Mouse (Mus musculus): ENCODE results near the gene Os9. TPM values are rescaled to one million over a fixed set of nuclear protein-coding genes. Genes with fewer than 3 reads are reported as not detected.
"Not testable (repeated sequence)": the region's sequence is repeated elsewhere in the genome, so short reads cannot be mapped to it uniquely, and the experiment has no call there.

The Os9 gene
- polyA plus RNA-seq, 1 experiment, result 33.9 TPM

DNA sequence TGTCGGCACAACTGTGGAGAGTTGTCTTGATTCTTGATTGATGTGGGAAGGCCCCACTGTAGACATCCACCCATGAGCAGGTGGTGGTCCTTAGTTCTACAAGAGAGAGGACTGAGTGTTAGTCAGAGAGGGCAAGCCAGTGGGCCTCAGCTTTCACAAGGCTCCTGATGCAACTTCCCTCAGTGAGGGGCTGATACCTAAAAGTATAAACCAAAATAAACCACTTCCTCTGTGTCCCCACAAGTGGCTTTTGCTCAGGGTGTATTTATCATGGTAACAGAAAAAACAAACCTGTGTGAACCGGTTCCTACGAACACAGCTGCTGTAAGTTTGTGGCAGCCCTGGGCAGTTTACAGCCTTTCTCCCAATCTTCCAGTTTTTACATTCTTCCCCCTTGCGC is 15.6 kb upstream of the Os9 start:
- no peak for TF ChIP-seq CTCF (IDR thresholded peaks at IDR 0.05; ENCODE audit: control insufficient read depth, insufficient read depth, insufficient replicate concordance, low read depth, low read length)
- TF ChIP-seq POLR2A (IDR thresholded peaks at IDR 0.05; ENCODE audit: control insufficient read depth, low read depth, low read length), result no peak
- H3K36me3 ChIP-seq (ENCODE audit: control insufficient read depth, insufficient read depth, low read length), result no peaks in the 10 kb centered on the region
- H3K27ac ChIP-seq (ENCODE audit: control insufficient read depth, insufficient read depth, low read depth, low read length), result no peak overlapping the region
- no peaks in the 10 kb centered on the region for H3K27me3 ChIP-seq (ENCODE audit: control insufficient read depth, insufficient read depth, low read length)
- peaks cover 6% of the 10 kb centered on the region for H3K4me1 ChIP-seq (ENCODE audit: control insufficient read depth, insufficient read depth, low read length)
- no peak overlapping the region for H3K4me3 ChIP-seq (ENCODE audit: control insufficient read depth, low read depth, low read length)

DNA sequence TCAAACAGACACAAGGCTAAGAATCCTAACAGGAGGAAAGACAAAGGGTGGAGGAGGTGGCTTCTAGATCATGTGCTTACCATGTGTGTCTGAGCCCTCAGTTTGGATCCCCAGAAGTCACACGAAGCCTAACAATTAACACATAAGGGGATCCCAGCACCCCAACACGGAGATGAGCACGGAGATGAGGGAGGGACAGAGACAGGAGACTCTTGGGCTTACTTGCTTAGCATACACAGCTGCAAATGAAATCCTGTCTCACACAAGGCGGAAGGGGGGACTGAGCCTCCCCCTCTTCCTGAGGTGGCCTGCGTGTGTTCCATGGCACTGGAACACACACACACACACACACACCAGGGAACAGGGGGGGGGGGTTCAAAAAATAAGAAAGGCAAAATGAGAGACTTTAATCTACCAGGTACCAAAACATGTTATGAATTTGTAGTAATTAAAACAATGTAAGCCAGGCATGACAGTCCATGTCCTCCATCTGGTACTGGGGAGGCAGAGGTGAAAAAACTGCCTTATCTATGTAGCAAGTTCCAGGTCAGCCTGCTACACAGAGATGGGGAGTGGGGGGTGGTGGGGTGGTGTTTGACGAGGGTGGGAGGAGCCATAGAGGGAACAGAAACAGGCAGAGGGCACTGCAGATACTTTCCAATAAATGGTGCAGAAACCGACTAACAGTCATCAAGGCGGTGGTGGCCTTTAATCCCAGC is 14.3 kb upstream of the Os9 start:
- Histone ChIP-seq H3K4me3 (ENCODE audit: control insufficient read depth, low read depth, low read length) (no peak overlapping the region), H3K27ac (ENCODE audit: control insufficient read depth, insufficient read depth, low read depth, low read length) (no peak overlapping the region; the same call in 1 of the 2 replicates), H3K4me1 (ENCODE audit: control insufficient read depth, insufficient read depth, low read length) (peaks cover 3% of the 10 kb centered on the region), H3K36me3 (ENCODE audit: control insufficient read depth, insufficient read depth, low read length) (no peaks in the 10 kb centered on the region), H3K27me3 (ENCODE audit: control insufficient read depth, insufficient read depth, low read length) (no peaks in the 10 kb centered on the region)
- TF ChIP-seq POLR2A (IDR thresholded peaks at IDR 0.05; ENCODE audit: control insufficient read depth, low read depth, low read length) (no peak), CTCF (IDR thresholded peaks at IDR 0.05; ENCODE audit: control insufficient read depth, insufficient read depth, insufficient replicate concordance, low read depth, low read length) (no peak)

DNA sequence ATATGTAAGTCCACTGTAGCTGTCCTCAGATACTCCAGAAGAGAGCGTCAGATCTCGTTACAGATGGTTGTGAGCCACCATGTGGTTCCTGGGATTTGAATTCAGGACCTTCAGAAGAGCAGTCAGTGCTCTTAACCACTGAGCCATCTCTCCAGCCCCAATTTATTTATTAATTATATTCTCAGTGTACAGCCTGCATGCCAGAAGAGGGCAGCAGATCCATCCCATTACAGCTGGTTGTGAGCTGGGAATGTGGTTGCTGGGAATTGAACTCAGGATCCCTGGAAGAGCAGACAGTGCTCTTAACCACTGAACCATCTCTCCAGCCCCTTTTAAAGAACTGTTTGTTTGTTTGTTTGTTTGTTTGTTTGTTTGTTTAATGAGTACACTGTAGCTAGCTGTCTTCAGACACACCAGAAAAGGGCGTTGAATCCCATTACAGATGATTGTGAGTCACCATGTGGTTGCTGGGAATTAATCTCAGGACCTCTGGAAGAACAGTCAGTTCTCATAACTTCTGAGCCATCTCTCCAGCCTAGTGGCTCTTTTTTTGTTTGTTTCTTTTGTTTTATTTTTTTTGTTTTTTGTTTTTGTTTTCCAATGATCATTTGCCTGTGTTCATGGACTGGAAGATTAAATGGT is 13.6 kb upstream of the Os9 start:
- H3K27me3 ChIP-seq (ENCODE audit: control insufficient read depth, insufficient read depth, low read length); H3K4me1 ChIP-seq (ENCODE audit: control insufficient read depth, insufficient read depth, low read length); H3K4me3 ChIP-seq (ENCODE audit: control insufficient read depth, low read depth, low read length); H3K27ac ChIP-seq (ENCODE audit: control insufficient read depth, insufficient read depth, low read depth, low read length); H3K36me3 ChIP-seq (ENCODE audit: control insufficient read depth, insufficient read depth, low read length): not testable (repeated sequence)

DNA sequence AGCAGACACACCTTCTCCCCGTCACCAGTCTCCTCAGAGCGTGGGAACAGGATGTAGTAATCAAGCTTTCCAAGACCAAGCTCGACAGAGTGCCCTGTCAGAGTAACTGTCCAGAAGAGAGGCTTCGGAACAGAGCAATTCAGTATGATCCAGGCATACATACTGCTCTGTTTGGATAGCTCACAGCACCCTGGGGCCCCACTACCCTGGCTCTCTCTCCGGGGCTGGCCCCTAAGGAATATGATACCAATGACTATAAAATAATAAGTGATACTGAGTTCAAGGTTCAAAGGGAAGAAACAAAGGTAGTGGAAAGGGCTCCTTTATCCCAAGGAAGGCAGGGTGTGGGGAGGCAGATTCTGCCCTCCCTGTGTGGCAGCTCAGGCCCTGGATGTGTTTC is 11.5 kb upstream of the Os9 start:
- H3K4me3 ChIP-seq (ENCODE audit: control insufficient read depth, low read depth, low read length), result no peak overlapping the region
- peaks cover 3% of the 10 kb centered on the region for H3K4me1 ChIP-seq (ENCODE audit: control insufficient read depth, insufficient read depth, low read length)
- no peaks in the 10 kb centered on the region for H3K36me3 ChIP-seq (ENCODE audit: control insufficient read depth, insufficient read depth, low read length)
- H3K27ac ChIP-seq (ENCODE audit: control insufficient read depth, insufficient read depth, low read depth, low read length), result no peak overlapping the region
- no peaks in the 10 kb centered on the region for H3K27me3 ChIP-seq (ENCODE audit: control insufficient read depth, insufficient read depth, low read length)
- TF ChIP-seq CTCF (IDR thresholded peaks at IDR 0.05; ENCODE audit: control insufficient read depth, insufficient read depth, insufficient replicate concordance, low read depth, low read length), result no peak
- TF ChIP-seq POLR2A (IDR thresholded peaks at IDR 0.05; ENCODE audit: control insufficient read depth, low read depth, low read length), result no peak

- no peaks in the 10 kb centered on the region for H3K27me3 ChIP-seq (ENCODE audit: control insufficient read depth, insufficient read depth, low read length)
- peaks cover 3% of the 10 kb centered on the region for H3K4me1 ChIP-seq (ENCODE audit: control insufficient read depth, insufficient read depth, low read length)
- no peak for TF ChIP-seq POLR2A (IDR thresholded peaks at IDR 0.05; ENCODE audit: control insufficient read depth, low read depth, low read length)
- TF ChIP-seq CTCF (IDR thresholded peaks at IDR 0.05; ENCODE audit: control insufficient read depth, insufficient read depth, insufficient replicate concordance, low read depth, low read length), result no peak
- H3K4me3 ChIP-seq (ENCODE audit: control insufficient read depth, low read depth, low read length), result no peak overlapping the region
- H3K36me3 ChIP-seq (ENCODE audit: control insufficient read depth, insufficient read depth, low read length), result no peaks in the 10 kb centered on the region
- H3K27ac ChIP-seq (ENCODE audit: control insufficient read depth, insufficient read depth, low read depth, low read length), result no peak overlapping the region
Measured at GRCm38 (mm10) chr10:127129431-127129830, 8.5 kb upstream of the Os9 start.

GRCm38 (mm10) chr10:127127711-127128279 is 6.9 kb upstream of the Os9 start:
- no peaks in the 10 kb centered on the region for H3K36me3 ChIP-seq (ENCODE audit: control insufficient read depth, insufficient read depth, low read length)
- H3K4me1 ChIP-seq (ENCODE audit: control insufficient read depth, insufficient read depth, low read length), result no peaks in the 10 kb centered on the region; the same call in none of the 2 replicates
- TF ChIP-seq POLR2A (IDR thresholded peaks at IDR 0.05; ENCODE audit: control insufficient read depth, low read depth, low read length), result no peak
- TF ChIP-seq CTCF (IDR thresholded peaks at IDR 0.05; ENCODE audit: control insufficient read depth, insufficient read depth, insufficient replicate concordance, low read depth, low read length), result no peak
- no peak overlapping the region for H3K4me3 ChIP-seq (ENCODE audit: control insufficient read depth, low read depth, low read length)
- H3K27ac ChIP-seq (ENCODE audit: control insufficient read depth, insufficient read depth, low read depth, low read length), result peak overlapping the region; percentile 34
- no peaks in the 10 kb centered on the region for H3K27me3 ChIP-seq (ENCODE audit: control insufficient read depth, insufficient read depth, low read length)

DNA sequence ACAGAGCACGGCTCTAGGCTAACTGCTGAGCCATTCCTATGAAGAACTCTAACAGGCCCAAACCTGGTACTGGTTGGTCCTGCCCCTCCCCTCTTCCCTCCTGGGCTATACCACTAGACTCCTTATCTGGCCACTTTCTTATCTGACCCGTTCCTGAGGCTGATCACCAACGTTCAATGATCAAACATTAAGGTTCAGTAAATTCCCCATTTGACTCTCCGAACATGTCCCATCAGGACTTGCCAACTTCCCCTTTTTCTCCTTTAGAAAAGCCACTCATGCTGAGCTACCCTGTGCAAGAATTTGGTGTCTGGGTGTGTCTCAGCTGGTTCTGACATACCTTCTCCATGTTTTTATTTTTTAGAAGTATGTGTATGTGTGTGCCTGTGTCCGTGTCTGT is 5.6 kb upstream of the Os9 start:
- TF ChIP-seq POLR2A (IDR thresholded peaks at IDR 0.05; ENCODE audit: control insufficient read depth, low read depth, low read length) (no peak), CTCF (IDR thresholded peaks at IDR 0.05; ENCODE audit: control insufficient read depth, insufficient read depth, insufficient replicate concordance, low read depth, low read length) (no peak)
- Histone ChIP-seq H3K27me3 (ENCODE audit: control insufficient read depth, insufficient read depth, low read length) (no peaks in the 10 kb centered on the region), H3K27ac (ENCODE audit: control insufficient read depth, insufficient read depth, low read depth, low read length) (no peak overlapping the region), H3K4me1 (ENCODE audit: control insufficient read depth, insufficient read depth, low read length) (no peaks in the 10 kb centered on the region; the same call in none of the 2 replicates), H3K36me3 (ENCODE audit: control insufficient read depth, insufficient read depth, low read length) (no peaks in the 10 kb centered on the region), H3K4me3 (ENCODE audit: control insufficient read depth, low read depth, low read length) (no peak overlapping the region)

Data from testis, adult 2 months (tissue).